Mouse (Mus musculus) urinary bladder, postnatal 25 days (tissue): ENCODE measurements around the gene Erbb2.

Experiments
- DNase-seq: peaks from one replicate; pipeline ENCODE4 v3.0.0; 2022; ENCODE audit warnings: low spot score

Gene Erbb2

DNA sequence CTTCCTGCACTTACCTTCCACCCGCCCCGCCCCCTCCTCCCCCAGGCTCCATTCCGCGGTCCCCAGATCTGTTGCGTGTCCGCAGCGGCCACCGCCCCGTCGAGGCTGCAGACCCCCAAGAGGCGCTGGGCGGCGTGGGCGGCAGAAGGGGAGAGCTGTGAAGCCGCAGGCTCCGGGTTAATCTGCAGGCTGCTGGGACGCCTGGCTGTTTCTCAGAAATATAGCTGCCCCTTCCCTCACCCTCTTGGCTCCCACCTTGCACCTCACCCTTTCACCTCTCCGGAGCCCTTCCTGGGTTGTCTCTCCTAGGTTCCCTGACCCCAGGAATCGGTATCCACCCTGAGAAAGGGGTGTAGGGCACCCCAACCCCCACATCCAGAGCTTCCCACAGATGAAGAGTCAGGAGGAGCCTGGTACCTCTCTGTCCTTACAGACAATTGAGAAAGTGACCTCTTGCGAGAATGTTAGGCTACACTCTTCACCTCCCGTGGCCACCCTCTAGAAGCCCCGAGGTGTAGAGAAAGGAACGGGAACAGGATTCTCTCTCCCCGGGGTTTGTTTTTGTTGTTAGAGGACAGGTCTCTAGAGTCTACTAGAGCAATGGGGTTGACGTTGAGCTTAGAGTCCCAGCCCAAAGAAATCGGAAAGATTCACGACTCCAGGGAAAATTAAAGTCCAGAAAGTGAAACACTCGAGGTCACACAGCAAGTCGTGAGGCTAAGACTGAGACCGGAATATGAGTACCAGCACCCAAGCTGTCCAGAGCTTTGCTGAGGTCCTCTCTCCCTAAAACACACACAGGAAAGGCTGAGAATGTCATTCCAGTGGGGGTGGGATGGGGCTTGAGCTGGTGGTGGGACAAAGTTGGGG, 46.1 kb downstream of the Erbb2 start:
- no peak for DNase-seq

DNA sequence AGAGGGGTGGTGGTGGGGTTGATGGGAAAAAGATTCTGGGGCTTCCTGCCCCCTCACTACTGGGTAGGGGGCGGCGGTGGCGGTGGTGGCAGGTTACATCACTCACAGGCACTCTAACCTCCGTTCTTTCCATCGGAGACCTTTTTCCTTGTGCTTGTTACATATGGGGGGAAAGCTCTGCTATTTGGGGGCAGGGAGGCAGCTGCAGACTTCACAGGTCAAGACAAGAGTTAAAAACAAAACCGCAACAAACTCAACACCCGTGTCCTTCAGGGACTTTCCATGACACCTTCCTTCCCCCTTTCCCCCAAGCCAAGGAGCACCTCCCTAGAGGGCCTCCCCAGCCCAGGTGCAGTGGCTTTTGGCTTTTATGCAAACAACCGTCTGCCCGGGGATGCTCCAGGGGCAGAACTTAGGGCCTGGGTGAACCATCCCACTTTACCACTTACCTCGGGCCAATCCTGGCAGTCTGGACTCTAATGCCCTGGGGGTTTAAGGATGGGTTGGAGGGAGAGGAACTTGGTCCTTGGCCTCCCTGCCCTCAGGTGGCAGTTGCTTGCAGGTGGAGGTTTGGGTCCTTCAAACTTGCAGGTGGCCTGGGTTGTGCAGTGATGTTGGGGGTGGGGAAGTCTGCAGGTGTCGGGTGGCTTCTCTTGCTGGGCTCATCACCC, 46.9 kb downstream of the Erbb2 start:
- DNase-seq: no peak

GRCm38 (mm10) chr11:98459860-98460259, 47.6 kb downstream of the Erbb2 start:
- DNase-seq: no peak

- DNase-seq: no peak
These were observed 48.9 kb downstream of the Erbb2 start for GRCm38 (mm10) chr11:98461109-98461720.

GRCm38 (mm10) chr11:98462255-98462654, 50.0 kb downstream of the Erbb2 start:
- DNase-seq: no peak

DNA sequence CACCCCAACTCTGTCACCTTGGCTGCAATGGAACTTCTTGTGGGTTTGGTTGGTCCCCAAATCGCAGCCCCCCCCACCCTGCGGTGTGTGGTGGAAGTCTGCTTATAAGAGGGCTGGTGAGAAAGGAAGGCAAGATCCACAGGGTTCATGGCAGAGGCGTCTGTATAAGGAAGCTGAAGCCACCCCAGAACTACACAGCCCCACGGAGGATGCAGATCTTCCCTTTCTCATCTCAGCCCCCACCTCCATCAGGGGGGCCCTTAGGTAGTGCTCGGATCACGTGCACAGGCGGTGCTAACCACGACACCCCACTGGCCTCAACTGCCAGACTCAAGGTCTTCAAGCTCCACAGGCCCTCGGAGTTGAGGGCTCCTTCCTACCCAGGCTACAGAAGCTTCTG, 51.6 kb downstream of the Erbb2 start:
- no peak for DNase-seq

- DNase-seq: no peak
These were observed 52.2 kb downstream of the Erbb2 start for GRCm38 (mm10) chr11:98464516-98464915.

GRCm38 (mm10) chr11:98469761-98470714, 57.8 kb downstream of the Erbb2 start:
- no peak for DNase-seq

- DNase-seq: no peak
These were observed 58.5 kb downstream of the Erbb2 start for GRCm38 (mm10) chr11:98470795-98471194.

DNA sequence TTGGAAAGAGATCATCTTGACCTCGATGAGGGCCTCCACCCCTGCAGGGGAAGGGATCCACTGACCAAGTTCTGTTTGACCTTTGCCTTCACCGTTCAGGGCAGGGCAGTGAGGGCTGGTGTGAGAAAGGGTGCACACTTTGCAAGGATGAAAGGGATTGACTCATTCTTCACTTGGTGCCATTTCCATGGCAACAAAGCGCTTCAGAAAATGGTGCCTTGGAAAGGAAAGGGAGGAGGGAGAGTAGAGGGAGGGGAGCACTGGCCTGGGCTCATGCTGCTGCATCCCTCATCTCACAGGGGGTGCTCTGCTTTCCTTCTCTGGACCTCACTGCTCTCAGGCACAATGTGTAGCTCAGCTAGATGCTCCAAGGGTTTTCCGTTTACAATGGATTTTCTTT, 60.4 kb downstream of the Erbb2 start:
- no peak for DNase-seq

GRCm38 (mm10) chr11:98473916-98474479, 61.7 kb downstream of the Erbb2 start:
- no peak for DNase-seq

DNA sequence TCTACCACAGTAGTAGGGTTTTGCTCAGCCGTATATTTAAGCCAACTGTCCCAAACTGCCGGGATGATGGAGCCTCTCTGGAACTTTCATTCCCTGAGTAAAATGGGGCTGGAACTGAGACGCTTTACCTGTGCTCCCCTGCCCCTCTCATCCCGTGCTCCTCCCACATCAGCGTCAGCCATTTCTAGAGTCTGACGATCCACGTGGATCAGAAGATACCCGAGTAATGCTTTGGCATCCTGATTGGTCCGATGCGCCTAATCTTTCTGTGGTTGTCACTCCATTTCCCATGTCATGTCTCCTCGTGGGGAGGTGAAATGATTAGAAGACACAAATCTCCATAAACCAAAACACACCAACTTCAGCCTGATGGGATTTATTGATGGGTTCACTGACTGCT, 62.7 kb downstream of the Erbb2 start:
- no peak for DNase-seq

DNA sequence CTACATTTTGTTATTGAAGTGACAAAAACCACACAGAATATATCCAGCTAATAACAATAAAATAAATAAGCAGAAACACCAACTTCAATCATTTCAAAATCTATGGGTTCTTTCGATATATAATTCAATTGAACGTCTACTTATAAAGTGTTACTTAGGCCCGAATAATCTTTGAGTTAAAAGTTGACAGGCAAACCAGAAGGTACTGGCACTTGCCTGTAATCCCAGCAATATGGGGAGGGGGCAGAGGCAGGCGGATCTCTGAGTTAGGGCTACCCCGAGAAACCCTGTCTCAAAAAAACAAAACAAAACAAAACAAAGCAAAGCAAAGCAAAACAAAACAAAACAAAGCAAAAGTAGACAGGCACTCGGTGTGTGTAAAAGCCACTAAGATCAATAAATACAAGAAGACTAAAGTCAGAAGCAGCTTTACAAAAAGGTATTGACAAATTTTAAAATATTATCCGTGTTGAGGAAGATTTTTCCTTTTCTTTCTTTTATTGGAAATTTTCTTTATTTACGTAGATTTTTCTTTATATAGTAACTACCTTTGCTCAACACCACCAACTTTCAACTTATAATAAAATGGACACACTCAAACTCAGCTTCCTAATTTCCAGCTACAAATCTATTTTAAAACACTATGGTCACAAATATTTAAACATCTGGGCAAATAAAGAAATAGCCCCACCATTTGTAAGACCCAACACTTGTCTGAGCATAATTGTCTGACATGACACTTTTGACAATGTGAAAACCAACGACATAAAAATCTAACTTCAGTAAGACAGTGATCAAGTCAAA, 63.6 kb downstream of the Erbb2 start:
- DNase-seq: no peak

DNA sequence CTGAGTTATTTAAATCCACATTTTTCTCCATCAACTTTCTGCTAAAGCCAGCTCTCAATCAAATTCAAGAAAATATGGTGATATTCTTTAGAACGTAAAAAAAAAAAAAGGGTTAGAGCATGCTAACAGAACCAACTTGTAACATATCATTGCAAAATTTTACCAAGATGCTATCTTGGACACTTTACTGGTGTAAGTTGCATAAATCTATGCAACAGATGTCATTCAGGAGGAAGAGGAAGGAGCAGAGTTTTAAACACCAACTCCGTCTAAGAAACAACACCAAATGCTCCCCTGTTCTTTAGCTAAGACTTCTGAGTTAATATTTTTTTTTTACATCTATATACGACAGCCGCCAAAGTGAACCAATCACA, 64.2 kb downstream of the Erbb2 start:
- no peak for DNase-seq

DNA sequence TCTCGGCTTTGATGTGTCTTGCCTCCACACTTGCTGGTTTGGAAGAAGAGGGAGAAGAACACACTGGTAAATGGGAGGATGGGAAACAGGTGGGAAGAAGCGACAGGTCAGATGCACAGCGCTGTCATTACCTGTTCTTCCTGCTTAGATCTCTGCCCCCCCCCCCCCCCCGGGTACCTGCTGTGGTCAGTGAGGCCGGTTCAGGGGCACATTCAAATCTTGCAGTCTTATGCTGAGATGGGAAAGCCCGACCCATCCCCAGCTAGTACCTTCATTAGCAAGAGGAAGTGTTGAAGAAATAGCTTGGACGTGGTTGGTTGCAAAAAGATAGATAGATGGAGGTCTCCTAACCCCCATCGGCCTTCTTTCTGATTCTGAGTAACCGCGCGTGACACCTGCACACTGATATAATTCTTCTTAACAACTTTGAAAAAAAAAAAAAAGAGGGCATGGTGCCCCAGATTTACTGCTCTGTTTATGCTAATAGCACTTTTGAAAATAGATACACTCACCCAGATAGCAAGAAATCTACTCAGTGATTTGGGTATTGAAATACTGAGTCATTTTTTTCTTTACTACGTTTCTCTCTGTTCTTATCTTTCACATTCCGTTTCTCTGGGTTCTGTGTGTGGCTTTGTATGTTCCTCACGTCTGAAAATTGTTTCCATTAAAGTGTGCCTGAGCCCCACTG, 64.9 kb downstream of the Erbb2 start:
- DNase-seq: no peak

- no peak for DNase-seq
These were observed 67.0 kb downstream of the Erbb2 start for GRCm38 (mm10) chr11:98479026-98479939.

DNA sequence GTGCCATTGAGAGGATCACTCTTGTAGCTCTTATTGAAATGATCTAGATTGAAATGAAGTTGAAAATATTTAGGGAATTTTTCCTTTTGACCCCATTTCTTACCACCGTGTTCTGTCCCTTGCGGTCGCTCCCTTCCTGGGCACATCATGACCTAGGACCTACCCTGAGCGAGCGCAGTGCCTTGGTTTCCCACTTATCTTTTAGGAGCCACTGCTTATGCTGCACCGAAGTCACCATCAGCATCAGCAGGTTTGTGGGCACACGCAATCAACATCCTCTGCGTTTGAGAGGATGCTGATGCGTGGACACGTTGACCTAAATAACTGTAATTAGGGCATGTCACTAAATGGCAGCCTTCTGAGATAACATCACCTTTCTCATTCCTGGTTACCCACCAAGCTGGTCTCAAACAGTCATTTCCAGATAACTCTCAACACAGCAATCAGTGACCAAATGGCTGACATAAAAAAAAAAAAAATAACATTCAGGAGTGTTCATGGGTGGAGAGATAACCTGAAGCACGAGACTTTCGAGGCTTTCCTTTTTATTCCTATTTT, 67.7 kb downstream of the Erbb2 start:
- DNase-seq: no peak

DNA sequence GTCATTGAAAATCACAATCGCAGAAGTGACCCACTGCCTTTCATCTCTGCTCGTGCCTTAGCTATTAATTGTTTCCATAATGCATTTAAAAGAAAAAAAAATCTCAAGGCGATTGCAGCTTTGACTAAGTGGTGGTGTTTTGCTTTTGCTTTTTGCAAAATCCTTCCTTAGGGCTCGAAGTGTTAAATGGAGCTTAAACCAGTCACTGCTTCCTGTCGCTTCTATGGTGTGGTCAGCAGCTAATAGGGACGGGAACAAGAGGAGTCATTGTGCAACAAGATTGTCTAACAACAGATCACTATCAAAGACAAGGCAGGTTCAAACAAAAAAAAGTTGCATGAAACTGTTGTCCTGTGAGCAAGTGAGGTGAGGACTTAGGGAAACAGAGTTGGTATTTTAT, 69.0 kb downstream of the Erbb2 start:
- no peak for DNase-seq

DNA sequence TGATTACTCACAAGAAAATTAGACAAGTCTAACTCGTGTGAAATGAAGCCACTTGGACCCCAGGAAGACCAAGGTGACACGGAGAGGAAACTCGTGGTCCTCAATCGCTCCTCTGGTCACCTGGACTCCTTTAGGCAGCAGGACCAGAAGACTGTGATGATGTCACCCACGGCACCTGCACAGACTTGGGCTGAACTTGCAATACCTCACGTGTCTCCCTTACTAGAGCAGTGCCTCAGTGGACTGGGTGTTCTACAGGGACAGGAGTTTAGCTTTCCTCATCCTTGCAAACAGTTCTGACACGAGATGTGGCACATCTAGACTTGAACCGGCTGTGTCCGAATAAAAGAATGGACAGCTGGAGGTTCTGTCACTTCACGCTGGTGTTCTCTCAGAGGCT, 69.8 kb downstream of the Erbb2 start:
- no peak for DNase-seq
